Mouse (Mus musculus) cerebellum, adult 9-11 months (tissue): ENCODE data around the gene Fads2.

Source experiments
- DNase-seq: peaks from one replicate; pipeline ENCODE4 v3.0.0; 2022

Gene Fads2

GRCm38 (mm10) chr19:10040866-10041387 lies 60.6 kb downstream of the Fads2 start:
- peak; percentile 86 for DNase-seq

GRCm38 (mm10) chr19:10039615-10040014 lies 61.9 kb downstream of the Fads2 start:
- peak; percentile 51 for DNase-seq

GRCm38 (mm10) chr19:10038910-10039309 lies 62.6 kb downstream of the Fads2 start:
- DNase-seq: peak; percentile 58

GRCm38 (mm10) chr19:10038364-10038763 lies 63.2 kb downstream of the Fads2 start:
- DNase-seq: no peak

- DNase-seq: no peak
Measured at GRCm38 (mm10) chr19:10037534-10037933, 64.0 kb downstream of the Fads2 start.

GRCm38 (mm10) chr19:10034785-10035447 lies 66.6 kb downstream of the Fads2 start:
- peak; percentile 61 for DNase-seq

GRCm38 (mm10) chr19:10034356-10034755 lies 67.2 kb downstream of the Fads2 start:
- no peak for DNase-seq

GRCm38 (mm10) chr19:10033211-10033973 lies 68.2 kb downstream of the Fads2 start:
- peak; percentile 70 for DNase-seq

- DNase-seq: no peak
Measured at GRCm38 (mm10) chr19:10029746-10030145, 71.8 kb downstream of the Fads2 start.

- DNase-seq: no peak
Measured at GRCm38 (mm10) chr19:10025169-10025875, 76.2 kb downstream of the Fads2 start.

- no peak for DNase-seq
Measured at GRCm38 (mm10) chr19:10023304-10023758, 78.2 kb downstream of the Fads2 start.

- no peak for DNase-seq
Measured at GRCm38 (mm10) chr19:10022414-10023303, 78.9 kb downstream of the Fads2 start.

GRCm38 (mm10) chr19:10021981-10022380 lies 79.6 kb downstream of the Fads2 start:
- no peak for DNase-seq

- DNase-seq: no peak
Measured at GRCm38 (mm10) chr19:10019214-10019760, 82.3 kb downstream of the Fads2 start.

GRCm38 (mm10) chr19:10018527-10018818 lies 83.1 kb downstream of the Fads2 start:
- no peak for DNase-seq

- DNase-seq: peak; percentile 80
Measured at GRCm38 (mm10) chr19:10017637-10018526, 83.7 kb downstream of the Fads2 start.

GRCm38 (mm10) chr19:10016151-10016550 lies 85.4 kb downstream of the Fads2 start:
- DNase-seq: no peak

- DNase-seq: no peak
Measured at GRCm38 (mm10) chr19:10015442-10015841, 86.1 kb downstream of the Fads2 start.

- DNase-seq: no peak
Measured at GRCm38 (mm10) chr19:10014824-10015223, 86.7 kb downstream of the Fads2 start.

GRCm38 (mm10) chr19:10013913-10014312 lies 87.6 kb downstream of the Fads2 start:
- no peak for DNase-seq

- DNase-seq: no peak
Measured at GRCm38 (mm10) chr19:10013348-10013747, 88.2 kb downstream of the Fads2 start.
